Mouse (Mus musculus): ENCODE data around the gene Grb2. TPM values are rescaled to one million over a fixed set of nuclear protein-coding genes. Genes with fewer than 3 reads are reported as not detected.

Grb2 gene
- polyA plus RNA-seq, 1 experiment, result 42.6 TPM

DNA sequence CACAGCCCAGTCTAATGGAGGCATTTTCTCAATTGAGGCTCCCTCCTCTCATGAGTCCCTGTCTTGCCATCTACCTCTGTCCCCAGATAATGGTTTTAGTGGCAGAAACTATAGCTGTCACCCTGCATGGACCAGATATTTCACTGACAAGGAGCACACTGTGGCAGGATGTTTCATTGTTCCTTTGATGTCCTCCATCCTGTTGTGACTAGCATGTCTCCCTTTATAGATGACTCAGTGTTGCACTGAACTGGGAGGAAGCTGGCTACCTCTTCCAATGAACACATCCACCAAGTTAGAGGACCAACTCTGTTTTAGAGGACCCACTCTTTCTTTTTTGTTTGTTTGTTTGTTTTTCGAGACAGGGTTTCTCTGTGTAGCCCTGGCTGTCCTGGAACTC, 37.7 kb upstream of the Grb2 start:
- Histone ChIP-seq H3K27me3 (replicated peaks; ENCODE audit: control insufficient read depth, insufficient read depth, low read length) (no peaks in the 10 kb centered on the region), H3K4me3 (ENCODE audit: insufficient read depth, low read depth, low read length) (no peak overlapping the region), H3K4me1 (ENCODE audit: control insufficient read depth, insufficient read depth, low read length) (no peaks in the 10 kb centered on the region), H3K36me3 (ENCODE audit: control insufficient read depth, insufficient read depth, low read length) (no peaks in the 10 kb centered on the region), H3K27ac (ENCODE audit: insufficient read depth, low read depth, low read length) (no peak overlapping the region)
- TF ChIP-seq POLR2A (IDR thresholded peaks at IDR 0.05; ENCODE audit: low read depth, low read length), result no peak
- no peak for TF ChIP-seq CTCF (conservative IDR thresholded peaks at IDR 0.05; ENCODE audit: insufficient read depth, insufficient read length, low read depth, low read length)
- 91% methylated on average over 1 of the region's 1 CpGs for WGBS
- no peak for DNase-seq

DNA sequence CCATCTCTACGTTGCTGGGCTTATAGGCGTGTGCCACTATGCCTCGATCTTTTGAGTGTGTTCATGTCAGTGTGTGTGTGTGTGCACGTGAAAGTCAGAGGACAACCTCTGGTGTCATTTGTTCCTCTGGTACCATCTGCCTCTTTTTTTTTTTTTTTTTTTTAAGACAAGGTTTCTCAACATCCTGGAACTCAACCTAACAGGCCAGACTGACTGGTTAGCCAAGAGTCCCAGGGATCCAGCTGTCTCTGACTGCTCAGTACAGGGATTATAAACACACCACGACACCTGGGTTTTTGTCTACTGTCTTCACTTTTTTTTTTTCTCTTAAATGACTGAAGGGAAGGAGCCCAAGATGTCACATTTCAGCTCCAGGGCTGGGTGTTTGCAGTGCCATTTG, 36.0 kb upstream of the Grb2 start:
- TF ChIP-seq CTCF (conservative IDR thresholded peaks at IDR 0.05; ENCODE audit: insufficient read depth, insufficient read length, low read depth, low read length) (no peak), POLR2A (IDR thresholded peaks at IDR 0.05; ENCODE audit: low read depth, low read length) (no peak)
- H3K27ac ChIP-seq (ENCODE audit: insufficient read depth, low read depth, low read length), result no peak overlapping the region
- no peak overlapping the region for H3K4me3 ChIP-seq (ENCODE audit: insufficient read depth, low read depth, low read length)
- WGBS, result 91% methylated on average over 5 of the region's 5 CpGs
- no peak for DNase-seq
- no peaks in the 10 kb centered on the region for H3K27me3 ChIP-seq (replicated peaks; ENCODE audit: control insufficient read depth, insufficient read depth, low read length)
- no peaks in the 10 kb centered on the region for H3K4me1 ChIP-seq (ENCODE audit: control insufficient read depth, insufficient read depth, low read length)
- no peaks in the 10 kb centered on the region for H3K36me3 ChIP-seq (ENCODE audit: control insufficient read depth, insufficient read depth, low read length)

DNA sequence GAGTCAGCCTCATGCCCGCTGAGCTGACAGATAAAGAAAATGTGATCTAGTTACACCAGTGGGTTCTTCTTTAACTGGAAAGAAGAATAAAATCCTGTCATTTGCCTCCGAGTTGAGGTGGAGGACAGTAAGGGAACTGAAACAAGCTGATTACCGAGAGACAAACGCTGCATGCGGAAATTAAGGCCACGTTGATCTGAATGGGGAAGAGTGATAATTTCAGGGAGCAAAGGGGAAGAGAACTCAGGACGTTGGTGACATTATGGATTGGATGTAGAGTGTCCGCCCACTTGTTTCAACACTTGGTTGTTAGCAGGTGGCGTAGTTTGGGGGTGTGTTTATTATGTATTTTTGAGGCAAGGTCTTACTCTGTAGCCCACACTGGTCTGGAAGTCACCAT, 34.5 kb upstream of the Grb2 start:
- 87% methylated on average over 9 of the region's 9 CpGs for WGBS
- no peak overlapping the region for H3K4me3 ChIP-seq (ENCODE audit: insufficient read depth, low read depth, low read length)
- H3K4me1 ChIP-seq (ENCODE audit: control insufficient read depth, insufficient read depth, low read length), result no peaks in the 10 kb centered on the region
- DNase-seq, result no peak
- H3K36me3 ChIP-seq (ENCODE audit: control insufficient read depth, insufficient read depth, low read length), result no peaks in the 10 kb centered on the region
- H3K27ac ChIP-seq (ENCODE audit: insufficient read depth, low read depth, low read length), result no peak overlapping the region
- no peaks in the 10 kb centered on the region for H3K27me3 ChIP-seq (replicated peaks; ENCODE audit: control insufficient read depth, insufficient read depth, low read length)
- TF ChIP-seq POLR2A (IDR thresholded peaks at IDR 0.05; ENCODE audit: low read depth, low read length), result no peak
- no peak for TF ChIP-seq CTCF (conservative IDR thresholded peaks at IDR 0.05; ENCODE audit: insufficient read depth, insufficient read length, low read depth, low read length)

DNA sequence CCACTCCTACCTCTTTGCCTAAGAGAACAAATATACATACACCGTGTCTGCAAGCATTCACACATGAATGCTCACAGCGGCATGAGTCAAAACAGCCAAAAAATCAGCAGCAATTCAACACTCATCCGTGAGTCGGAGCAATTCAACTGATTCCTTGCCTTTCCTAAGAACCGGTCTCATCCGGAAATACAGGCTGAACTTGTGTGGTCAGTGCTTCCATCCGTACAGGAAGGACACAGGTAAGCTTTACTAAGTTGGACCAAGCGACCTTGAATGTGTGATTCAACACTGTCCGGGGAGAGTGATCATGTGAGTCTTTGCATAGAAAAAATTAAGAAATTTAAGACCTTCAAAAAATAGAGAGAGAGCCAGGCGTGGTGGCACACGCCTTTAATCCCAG, 32.7 kb upstream of the Grb2 start:
- no peak overlapping the region for H3K4me3 ChIP-seq (ENCODE audit: insufficient read depth, low read depth, low read length)
- no peak for TF ChIP-seq CTCF (conservative IDR thresholded peaks at IDR 0.05; ENCODE audit: insufficient read depth, insufficient read length, low read depth, low read length)
- TF ChIP-seq POLR2A (IDR thresholded peaks at IDR 0.05; ENCODE audit: low read depth, low read length), result no peak
- no peaks in the 10 kb centered on the region for H3K27me3 ChIP-seq (replicated peaks; ENCODE audit: control insufficient read depth, insufficient read depth, low read length)
- DNase-seq, result peak; percentile 68
- no peaks in the 10 kb centered on the region for H3K36me3 ChIP-seq (ENCODE audit: control insufficient read depth, insufficient read depth, low read length)
- 49% methylated on average over 11 of the region's 11 CpGs for WGBS
- H3K4me1 ChIP-seq (ENCODE audit: control insufficient read depth, insufficient read depth, low read length), result no peaks in the 10 kb centered on the region
- no peak overlapping the region; the same call in 1 of the 2 replicates for H3K27ac ChIP-seq (ENCODE audit: insufficient read depth, low read depth, low read length)

DNA sequence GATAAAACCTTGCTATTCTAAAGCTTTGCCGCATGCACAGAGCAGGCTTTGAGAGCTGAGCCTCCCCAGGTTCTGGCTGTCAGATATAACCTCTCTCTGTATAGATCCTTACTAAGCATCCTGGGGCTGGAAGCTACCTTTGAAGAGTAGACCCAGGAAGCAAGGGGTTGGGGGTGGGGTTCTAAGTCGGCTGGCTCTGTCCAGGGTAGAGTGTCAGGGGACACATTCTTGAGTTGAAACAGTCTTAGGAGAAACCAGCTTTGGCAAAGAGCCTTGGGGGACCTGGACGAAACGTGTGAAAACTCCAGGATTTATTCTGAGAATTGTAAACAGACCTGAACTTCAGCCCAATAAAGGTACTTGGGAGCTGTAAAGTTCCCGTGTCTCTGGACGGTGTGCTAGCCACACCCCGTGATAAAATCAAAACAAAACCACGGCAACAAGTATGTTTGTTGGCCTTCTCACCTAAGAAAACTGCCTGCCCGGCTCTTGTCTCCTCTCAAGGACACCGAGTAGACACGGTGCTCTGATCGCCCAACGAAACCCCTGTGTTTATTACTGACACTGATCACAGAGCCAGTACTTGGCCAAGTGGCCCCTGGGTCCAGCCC, 30.0 kb upstream of the Grb2 start:
- no peaks in the 10 kb centered on the region for H3K36me3 ChIP-seq (ENCODE audit: control insufficient read depth, insufficient read depth, low read length)
- TF ChIP-seq CTCF (conservative IDR thresholded peaks at IDR 0.05; ENCODE audit: insufficient read depth, insufficient read length, low read depth, low read length) (no peak), POLR2A (IDR thresholded peaks at IDR 0.05; ENCODE audit: low read depth, low read length) (no peak)
- no peak overlapping the region for H3K27ac ChIP-seq (ENCODE audit: insufficient read depth, low read depth, low read length)
- WGBS, result 32% methylated on average over 13 of the region's 13 CpGs
- no peak overlapping the region for H3K4me3 ChIP-seq (ENCODE audit: insufficient read depth, low read depth, low read length)
- H3K27me3 ChIP-seq (replicated peaks; ENCODE audit: control insufficient read depth, insufficient read depth, low read length), result no peaks in the 10 kb centered on the region
- DNase-seq, result no peak
- no peaks in the 10 kb centered on the region; the same call in 1 of the 2 replicates for H3K4me1 ChIP-seq (ENCODE audit: control insufficient read depth, insufficient read depth, low read length)

DNA sequence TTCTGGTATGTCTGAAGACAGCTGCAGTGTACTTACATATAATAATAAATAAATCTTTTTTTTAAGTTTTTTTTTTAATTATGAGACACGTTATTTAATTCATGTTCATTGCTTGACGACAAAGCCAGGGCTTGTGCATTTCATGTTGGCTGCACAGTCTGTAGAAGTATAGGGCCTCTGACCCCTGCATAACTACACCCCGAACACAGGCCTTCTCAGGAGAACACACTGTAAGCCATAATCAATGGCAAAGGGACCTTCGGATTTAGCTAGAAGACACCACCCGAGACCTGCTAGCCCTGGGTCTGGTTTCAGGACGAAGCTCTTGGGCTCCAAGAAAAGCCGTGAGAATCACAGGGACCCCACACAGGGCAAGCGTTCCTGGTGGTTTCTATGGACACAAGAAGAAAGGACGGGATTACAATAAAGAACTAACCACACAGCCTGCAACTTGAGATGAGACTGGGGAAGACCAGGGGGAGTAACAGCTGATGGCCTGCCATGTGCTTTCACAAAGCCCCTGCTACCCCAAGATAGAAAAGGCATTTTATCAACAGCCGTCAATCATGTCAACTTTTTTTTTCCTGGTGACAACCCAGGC, 29.3 kb upstream of the Grb2 start:
- 87% methylated on average over 10 of the region's 10 CpGs for WGBS
- TF ChIP-seq POLR2A (IDR thresholded peaks at IDR 0.05; ENCODE audit: low read depth, low read length) (no peak), CTCF (conservative IDR thresholded peaks at IDR 0.05; ENCODE audit: insufficient read depth, insufficient read length, low read depth, low read length) (no peak)
- no peak for DNase-seq
- no peaks in the 10 kb centered on the region; the same call in 1 of the 2 replicates for H3K4me1 ChIP-seq (ENCODE audit: control insufficient read depth, insufficient read depth, low read length)
- H3K36me3 ChIP-seq (ENCODE audit: control insufficient read depth, insufficient read depth, low read length), result no peaks in the 10 kb centered on the region
- no peaks in the 10 kb centered on the region for H3K27me3 ChIP-seq (replicated peaks; ENCODE audit: control insufficient read depth, insufficient read depth, low read length)
- H3K27ac ChIP-seq (ENCODE audit: insufficient read depth, low read depth, low read length), result no peak overlapping the region
- H3K4me3 ChIP-seq (ENCODE audit: insufficient read depth, low read depth, low read length), result no peak overlapping the region

DNA sequence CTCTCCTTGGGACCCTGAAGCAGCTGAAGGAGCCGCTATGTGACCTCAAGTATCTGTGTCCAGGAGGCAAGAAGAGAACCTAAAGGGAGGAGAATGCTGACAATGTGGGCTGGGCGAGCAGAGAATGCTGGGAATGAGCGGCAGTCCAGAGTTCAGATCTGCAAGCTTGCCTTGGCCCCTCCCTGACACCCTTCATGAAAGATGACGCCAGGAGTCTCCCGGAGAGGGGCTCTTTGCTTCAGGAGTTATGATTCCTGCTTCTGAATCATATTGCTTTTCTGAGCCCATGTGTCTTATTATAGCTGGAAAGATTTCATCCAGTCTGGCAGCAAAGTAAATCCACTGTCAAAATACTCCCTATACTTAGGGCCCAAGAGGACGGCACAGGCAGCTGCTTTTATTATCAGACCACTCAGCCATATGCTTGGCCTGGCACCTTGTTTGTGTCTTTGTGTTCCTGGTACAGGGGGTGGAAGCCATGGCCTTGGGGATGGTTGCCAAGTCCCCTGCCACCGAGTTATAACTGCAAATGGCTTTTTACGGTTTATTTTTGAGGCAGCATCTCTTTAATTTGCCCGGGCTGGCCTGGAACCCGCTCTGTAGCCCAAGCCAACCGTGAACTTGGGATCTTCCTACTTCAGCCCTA, 25.8 kb upstream of the Grb2 start:
- Histone ChIP-seq H3K36me3 (ENCODE audit: control insufficient read depth, insufficient read depth, low read length) (no peaks in the 10 kb centered on the region), H3K27ac (ENCODE audit: insufficient read depth, low read depth, low read length) (peak overlapping the region; percentile 13; the same call in 1 of the 2 replicates), H3K4me1 (ENCODE audit: control insufficient read depth, insufficient read depth, low read length) (peaks cover 3% of the 10 kb centered on the region; the same call in 1 of the 2 replicates), H3K4me3 (ENCODE audit: insufficient read depth, low read depth, low read length) (no peak overlapping the region), H3K27me3 (replicated peaks; ENCODE audit: control insufficient read depth, insufficient read depth, low read length) (no peaks in the 10 kb centered on the region)
- peak; percentile 84 for DNase-seq
- WGBS, result 53% methylated on average over 11 of the region's 11 CpGs
- no peak for TF ChIP-seq CTCF (conservative IDR thresholded peaks at IDR 0.05; ENCODE audit: insufficient read depth, insufficient read length, low read depth, low read length)
- TF ChIP-seq POLR2A (IDR thresholded peaks at IDR 0.05; ENCODE audit: low read depth, low read length), result no peak
